Mouse (Mus musculus) myocyte (in vitro differentiated cells): ENCODE measurements around the gene Fkbp10. TPM values are rescaled to one million over a fixed set of nuclear protein-coding genes. Genes with fewer than 3 reads are reported as not detected.

Source experiments
- H3K27me3 ChIP-seq: one replicate; pipeline ENCODE4 v1.6.1; 2011; ENCODE audit not compliant: control insufficient read depth, insufficient read depth, insufficient read length
- H3K36me3 ChIP-seq: one replicate; pipeline ENCODE4 v1.6.1; 2011; ENCODE audit not compliant: control insufficient read depth, insufficient read depth
- H3K4me2 ChIP-seq: one replicate; pipeline ENCODE4 v1.6.1; 2011; ENCODE audit warnings: low read depth, control low read depth
- H3K4me3 ChIP-seq: one replicate; pipeline ENCODE4 v1.5.1; 2011; ENCODE audit warnings: mild to moderate bottlenecking, control low read depth, moderate library complexity
- H3K79me2 ChIP-seq: one replicate; pipeline ENCODE4 v1.6.1; 2011; ENCODE audit not compliant: control insufficient read depth, insufficient read depth
- H3ac ChIP-seq: one replicate; pipeline ENCODE4 v1.6.1; 2011; ENCODE audit not compliant: control insufficient read depth, insufficient read length
- CEBPB ChIP-seq: IDR thresholded peaks from 2 replicates; pipeline ENCODE4 v1.6.1; 2011; ENCODE audit warnings: mild to moderate bottlenecking, moderate library complexity; ENCODE audit not compliant: poor library complexity, insufficient read depth, severe bottlenecking
- E2F4 ChIP-seq: IDR thresholded peaks from one replicate; pipeline ENCODE4 v1.6.1; 2011; ENCODE audit warnings: mild to moderate bottlenecking, control low read depth, moderate library complexity; ENCODE audit not compliant: insufficient read depth
- MAX ChIP-seq: IDR thresholded peaks from one replicate; pipeline ENCODE4 v1.6.1; 2011; ENCODE audit warnings: low read depth, mild to moderate bottlenecking, control low read depth
- MYOD1 ChIP-seq, 3 experiments: IDR thresholded peaks; one replicate each; pipeline ENCODE4 v1.6.1; 2011; ENCODE audit warnings: control low read depth in 2 of 3, low read depth in 2 of 3, mild to moderate bottlenecking in 2 of 3, moderate library complexity in 1 of 3; ENCODE audit not compliant: insufficient read length in 2 of 3, control insufficient read depth in 1 of 3
- MYOG ChIP-seq, 3 experiments: IDR thresholded peaks; one replicate each; pipeline ENCODE4 v1.6.1; 2011; ENCODE audit warnings: control low read depth in 2 of 3, low read depth in 2 of 3, mild to moderate bottlenecking in 2 of 3; ENCODE audit not compliant: insufficient read length in 2 of 3, control insufficient read depth in 1 of 3, insufficient read depth in 1 of 3
- POLR2A ChIP-seq: IDR thresholded peaks from one replicate; pipeline ENCODE4 v1.6.1; 2011; ENCODE audit warnings: low read depth, mild to moderate bottlenecking, control low read depth, moderate library complexity; ENCODE audit not compliant: insufficient read length
- POLR2AphosphoS2 ChIP-seq: IDR thresholded peaks from one replicate; pipeline ENCODE4 v1.6.1; 2011; ENCODE audit warnings: low read depth, control low read depth; ENCODE audit not compliant: insufficient read length
- REST ChIP-seq: IDR thresholded peaks from one replicate; pipeline ENCODE4 v1.6.1; 2011; ENCODE audit warnings: mild to moderate bottlenecking, control low read depth, moderate library complexity; ENCODE audit not compliant: insufficient read depth, insufficient read length
- SRF ChIP-seq: IDR thresholded peaks from one replicate; pipeline ENCODE4 v1.6.1; 2011; ENCODE audit warnings: low read depth; ENCODE audit not compliant: control insufficient read depth, insufficient read length
- TCF12 ChIP-seq: IDR thresholded peaks from one replicate; pipeline ENCODE4 v1.6.1; 2011; ENCODE audit warnings: mild to moderate bottlenecking, control low read depth; ENCODE audit not compliant: poor library complexity, insufficient read depth, severe bottlenecking
- TCF3 ChIP-seq: IDR thresholded peaks from one replicate; pipeline ENCODE4 v1.6.1; 2011; ENCODE audit warnings: low read depth, control low read depth; ENCODE audit not compliant: insufficient read length
- USF1 ChIP-seq: IDR thresholded peaks from one replicate; pipeline ENCODE4 v1.6.1; 2011; ENCODE audit warnings: low read depth, mild to moderate bottlenecking, control low read depth, moderate library complexity
- polyA plus RNA-seq: library from polyadenylated mRNA; unstranded; fragments of >200 nt; fragmentation: generic; extraction: Trizol; gene quantifications from one replicate; pipeline ENCODE4 v1.2.1, GENCODE M21; 2012; ENCODE audit warnings: missing spikeins

The Fkbp10 gene
- polyA plus RNA-seq, 1 experiment: 162 TPM

DNA sequence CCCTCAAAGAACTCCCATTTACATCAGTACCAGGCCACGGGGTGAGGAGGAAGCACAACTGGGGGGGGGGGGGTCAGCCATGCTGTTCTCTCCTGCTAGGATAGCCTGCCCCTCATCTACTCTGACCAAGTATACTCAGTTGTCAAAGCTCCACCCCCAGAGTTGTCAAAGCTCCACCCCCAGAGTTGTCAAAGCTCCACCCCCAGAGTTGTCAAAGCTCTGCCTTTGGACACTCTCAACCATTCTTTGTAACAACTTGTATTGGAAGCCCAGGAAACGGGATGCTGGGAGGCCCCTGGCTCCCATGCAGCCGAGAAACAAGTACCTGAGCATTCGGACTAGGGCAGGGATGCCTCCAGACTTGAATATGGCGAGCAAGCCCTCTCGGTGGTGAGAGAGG is 32.8 kb upstream of the Fkbp10 start:
- H3K27me3 ChIP-seq: no peaks in the 10 kb centered on the region
- no peak for TF ChIP-seq MYOD1 (IDR thresholded peaks at IDR 0.05; ENCODE audit: control insufficient read depth in 1 of 3, insufficient read length in 2 of 3, low read depth in 2 of 3)
- peaks cover 57% of the 10 kb centered on the region for H3K36me3 ChIP-seq
- H3ac ChIP-seq: no peak overlapping the region
- no peak overlapping the region for H3K4me3 ChIP-seq
- H3K79me2 ChIP-seq: peaks cover 24% of the 10 kb centered on the region
- H3K4me2 ChIP-seq: no peak overlapping the region

DNA sequence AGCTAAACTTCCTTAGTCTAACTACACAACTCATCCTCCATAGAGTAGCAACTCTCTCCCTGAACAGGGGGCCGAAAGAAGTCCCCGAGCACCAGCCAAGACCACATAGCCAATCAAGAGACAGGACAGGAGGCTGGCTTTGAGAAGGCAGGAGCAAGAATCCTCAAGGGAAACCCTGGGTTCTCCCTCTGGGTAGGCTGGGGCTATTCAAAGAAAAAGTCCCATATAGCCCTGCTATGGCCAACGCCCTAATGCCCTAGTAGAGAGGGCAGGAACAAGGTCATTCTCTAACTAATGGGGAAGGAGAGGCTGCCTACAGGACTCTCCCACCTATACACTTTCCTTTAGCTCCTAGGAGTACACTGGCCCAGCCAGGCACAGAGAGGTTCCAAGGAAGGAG is 30.5 kb upstream of the Fkbp10 start:
- H3K27me3 ChIP-seq: no peaks in the 10 kb centered on the region
- no peak overlapping the region for H3K4me2 ChIP-seq
- H3K36me3 ChIP-seq: peaks cover 45% of the 10 kb centered on the region
- TF ChIP-seq REST (no peak), MAX (no peak), TCF3 (no peak), E2F4 (no peak), POLR2A (no peak), USF1 (no peak), MYOG (IDR thresholded peaks at IDR 0.05; ENCODE audit: control insufficient read depth in 1 of 3, insufficient read depth in 1 of 3, insufficient read length in 2 of 3, low read depth in 2 of 3) (no peak), POLR2AphosphoS2 (no peak), SRF (no peak), CEBPB (no peak)
- no peak overlapping the region for H3ac ChIP-seq
- no peak overlapping the region for H3K4me3 ChIP-seq
- H3K79me2 ChIP-seq: peaks cover 43% of the 10 kb centered on the region

DNA sequence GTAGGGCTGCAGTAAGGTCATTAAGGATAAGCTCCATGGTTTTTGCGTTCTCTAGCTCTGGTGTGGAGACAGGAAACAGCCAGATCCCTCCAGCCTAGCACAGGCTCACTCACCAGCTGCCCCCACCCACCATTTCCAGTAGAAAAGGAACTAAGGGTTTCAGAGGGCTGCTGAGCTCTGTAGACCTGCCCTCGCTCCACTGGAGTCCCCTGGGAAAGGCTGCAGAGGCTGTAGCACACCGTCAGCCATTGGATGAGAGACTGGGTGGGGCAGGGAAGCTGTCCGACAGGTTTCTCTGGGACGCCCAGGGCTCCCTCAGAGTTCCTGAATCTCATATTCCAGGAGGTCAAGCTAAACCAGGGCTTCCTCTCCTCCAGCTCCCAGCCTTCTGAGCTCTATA is 28.9 kb upstream of the Fkbp10 start:
- no peak overlapping the region for H3K4me3 ChIP-seq
- H3K4me2 ChIP-seq: no peak overlapping the region
- H3K36me3 ChIP-seq: peaks cover 33% of the 10 kb centered on the region
- TF ChIP-seq USF1 (no peak), E2F4 (no peak), TCF3 (no peak), MYOG (IDR thresholded peaks at IDR 0.05; ENCODE audit: control insufficient read depth in 1 of 3, insufficient read depth in 1 of 3, insufficient read length in 2 of 3, low read depth in 2 of 3) (no peak), REST (no peak), TCF12 (no peak), MAX (no peak), SRF (no peak)
- H3K27me3 ChIP-seq: no peaks in the 10 kb centered on the region
- H3ac ChIP-seq: no peak overlapping the region
- H3K79me2 ChIP-seq: peaks cover 50% of the 10 kb centered on the region

DNA sequence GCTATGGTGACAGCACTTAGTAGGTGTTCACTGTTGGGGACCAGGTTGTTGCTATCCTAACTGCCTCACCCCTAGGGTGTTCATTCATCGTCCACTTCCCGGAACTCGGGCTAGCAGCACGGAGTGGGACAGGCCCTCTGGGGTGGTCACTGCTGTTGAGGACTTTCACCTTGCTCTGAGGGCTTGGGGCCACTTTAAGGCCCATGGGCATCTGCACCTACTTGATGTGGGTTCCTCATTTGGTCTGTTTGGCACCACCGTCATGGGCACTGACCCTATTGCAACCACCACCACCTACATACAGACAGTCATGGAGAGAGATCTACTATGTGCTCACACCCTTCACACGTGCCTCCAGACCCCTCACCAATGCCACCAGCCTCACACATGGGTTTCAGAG is 28.4 kb upstream of the Fkbp10 start:
- TF ChIP-seq TCF3 (no peak), POLR2A (no peak), USF1 (no peak), POLR2AphosphoS2 (no peak)
- Histone ChIP-seq H3K4me3 (no peak overlapping the region), H3K4me2 (peak overlapping the region; percentile 77), H3K36me3 (peaks cover 27% of the 10 kb centered on the region), H3K79me2 (peaks cover 55% of the 10 kb centered on the region), H3K27me3 (no peaks in the 10 kb centered on the region), H3ac (no peak overlapping the region)

DNA sequence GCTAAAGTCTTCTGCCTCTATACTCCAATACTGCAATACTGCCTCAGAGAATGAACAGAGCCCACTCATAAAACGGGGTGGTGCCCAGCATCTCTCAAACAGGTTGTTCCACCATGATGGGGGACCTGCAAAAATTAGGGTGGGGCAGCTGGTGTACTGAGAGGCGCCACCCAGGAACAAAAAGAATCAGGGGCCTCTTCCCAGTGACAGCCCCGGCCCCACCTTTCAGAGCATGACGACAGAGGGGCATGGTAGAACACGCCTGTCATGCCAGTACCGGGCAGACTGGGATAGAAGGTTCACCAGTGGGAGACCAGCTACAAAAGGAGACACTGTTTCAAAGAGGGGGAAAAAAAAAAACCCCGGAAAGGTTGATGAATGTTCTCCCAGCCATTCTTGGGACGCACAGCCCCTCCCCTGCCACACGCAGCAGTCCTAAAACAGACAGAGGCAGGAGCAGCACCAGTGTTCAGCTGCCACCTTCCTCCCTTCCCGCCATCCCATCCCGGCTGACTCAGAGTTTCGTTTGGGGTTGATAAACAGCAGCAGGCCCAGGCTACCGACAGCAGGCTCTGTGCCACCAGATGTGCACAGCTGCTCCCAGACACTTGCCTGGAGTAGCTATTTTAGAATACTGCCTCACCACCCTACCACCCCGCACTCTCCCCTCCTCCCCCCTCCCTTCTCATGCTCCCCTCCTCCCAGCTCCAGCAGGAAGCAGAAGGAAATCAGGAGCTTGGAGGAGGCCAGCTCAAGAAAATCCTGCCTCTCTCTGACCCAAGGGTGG is 27.7 kb upstream of the Fkbp10 start:
- H3K4me2 ChIP-seq: peak overlapping the region; percentile 77
- H3K4me3 ChIP-seq: no peak overlapping the region
- H3K27me3 ChIP-seq: no peaks in the 10 kb centered on the region
- peaks cover 26% of the 10 kb centered on the region for H3K36me3 ChIP-seq
- H3ac ChIP-seq: no peak overlapping the region
- peaks cover 62% of the 10 kb centered on the region for H3K79me2 ChIP-seq
- no peak for TF ChIP-seq SRF
- TF ChIP-seq TCF12: peak; percentile 75
- peak; percentile 71 to 89 (median 72) for TF ChIP-seq MYOG (IDR thresholded peaks at IDR 0.05; ENCODE audit: control insufficient read depth in 1 of 3, insufficient read depth in 1 of 3, insufficient read length in 2 of 3, low read depth in 2 of 3)
- TF ChIP-seq MYOD1 (IDR thresholded peaks at IDR 0.05; ENCODE audit: control insufficient read depth in 1 of 3, insufficient read length in 2 of 3, low read depth in 2 of 3): peak; percentile 48 to 94 (median 87)
- peak; percentile 58 for TF ChIP-seq TCF3
- peak; percentile 74 for TF ChIP-seq E2F4
